Mouse (Mus musculus) cerebellum, postnatal 36 days (tissue): ENCODE results near the gene Hs2st1.
"Not testable (repeated sequence)": the region's sequence is repeated elsewhere in the genome, so short reads cannot be mapped to it uniquely, and the experiment has no call there.

Experiments used
- DNase-seq, 2 experiments: peaks; one replicate each; pipeline ENCODE4 v3.0.0; 2021 to 2022; ENCODE audit warnings: mixed read lengths in 2 of 2

The Hs2st1 gene

GRCm38 (mm10) chr3:144570047-144570815, at the start of gene Hs2st1, which contains the start of gene Selenof:
TSS of gene Hs2st1 (minus strand) at chr3:144570181.
TSS of gene Selenof (plus strand) at chr3:144570304.
- DNase-seq = peak; percentile 96 to 97

DNA sequence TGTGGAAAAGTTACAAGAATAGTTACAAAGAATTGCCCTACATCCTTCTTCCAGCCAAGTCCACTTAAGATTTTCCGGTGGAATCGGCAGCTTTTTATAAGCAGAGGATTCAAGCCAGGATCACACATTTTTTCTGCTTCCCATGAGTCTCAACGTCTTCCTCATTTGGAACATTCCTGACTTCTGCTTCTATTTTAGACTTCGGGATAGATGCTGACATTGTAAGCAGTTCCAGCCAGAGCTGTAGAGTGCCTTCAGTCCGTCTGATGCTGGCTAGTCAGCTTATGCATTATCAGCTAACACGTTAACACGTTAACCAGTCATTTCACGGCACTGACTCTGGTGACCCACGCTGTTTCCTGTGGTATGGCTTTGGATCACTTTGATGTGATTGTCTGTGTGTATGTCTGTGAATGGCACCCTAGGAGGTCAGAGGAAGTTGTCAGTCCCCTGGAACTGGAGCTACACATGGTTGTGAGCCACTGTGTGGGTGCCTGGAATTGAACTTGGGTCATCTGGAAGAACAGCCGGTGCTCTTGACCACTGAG, 47.7 kb upstream of the Hs2st1 start:
- DNase-seq = no peak

GRCm38 (mm10) chr3:144616654-144617425, 46.9 kb upstream of the Hs2st1 start:
- DNase-seq = peak; percentile 78 to 80

GRCm38 (mm10) chr3:144615459-144615858, 45.5 kb upstream of the Hs2st1 start:
- no peak for DNase-seq

DNA sequence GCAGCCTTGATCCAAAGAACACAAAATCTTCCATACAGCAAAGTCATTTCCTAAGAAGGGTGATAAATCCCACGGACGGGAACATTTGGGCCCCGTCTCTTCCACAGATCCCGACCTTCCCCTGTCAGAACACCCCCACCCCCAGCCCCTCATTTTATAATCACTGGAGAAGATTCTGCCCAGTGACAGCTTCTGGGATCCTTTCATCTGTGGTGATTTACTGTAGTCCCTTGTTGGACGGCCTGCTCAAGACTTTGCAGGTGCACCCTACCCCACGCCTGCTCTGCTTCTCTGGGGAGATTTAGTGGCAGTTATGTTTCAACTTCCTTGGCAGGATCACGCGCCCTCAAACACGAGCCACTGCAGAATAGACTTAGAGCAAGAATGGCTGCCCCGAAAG, 44.7 kb upstream of the Hs2st1 start:
- DNase-seq = no peak

DNA sequence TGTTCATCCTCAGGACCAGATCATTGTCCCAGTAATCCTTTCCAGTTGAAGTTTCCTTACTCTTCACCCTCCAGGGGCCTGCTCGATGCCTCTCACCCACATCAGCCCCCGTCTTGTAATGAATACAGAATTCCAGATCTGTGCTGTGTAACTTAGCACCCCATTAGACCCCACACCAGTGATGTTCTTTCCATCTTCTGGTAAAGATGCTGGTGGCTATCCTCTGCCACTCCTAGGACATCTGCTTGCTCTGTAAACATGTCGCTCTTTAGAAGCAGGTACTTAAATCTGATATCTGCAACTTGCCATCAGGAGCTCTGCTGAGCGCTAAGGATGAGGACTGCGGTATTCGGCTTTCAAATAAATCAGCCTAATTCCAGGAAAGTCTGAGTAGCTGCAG, 44.3 kb upstream of the Hs2st1 start:
- no peak for DNase-seq

DNA sequence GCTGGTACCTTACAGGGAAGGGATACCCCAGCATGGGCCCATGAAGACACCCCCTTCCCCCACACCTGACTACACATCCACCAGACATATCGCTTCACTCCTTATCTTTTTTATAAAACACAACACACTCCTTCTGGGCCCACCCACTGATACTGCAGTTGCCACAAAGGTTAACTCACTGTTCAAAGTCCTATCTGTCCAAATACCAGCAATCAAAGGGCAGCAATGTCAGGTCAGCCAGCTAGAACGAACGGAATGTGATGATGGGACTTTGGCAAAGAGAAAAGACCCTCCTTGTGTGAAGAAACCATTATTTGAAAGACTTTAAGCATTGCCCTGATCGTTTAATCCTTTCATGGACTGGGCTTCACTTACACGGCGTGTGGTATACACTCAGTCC, 42.4 kb upstream of the Hs2st1 start:
- no peak for DNase-seq

DNA sequence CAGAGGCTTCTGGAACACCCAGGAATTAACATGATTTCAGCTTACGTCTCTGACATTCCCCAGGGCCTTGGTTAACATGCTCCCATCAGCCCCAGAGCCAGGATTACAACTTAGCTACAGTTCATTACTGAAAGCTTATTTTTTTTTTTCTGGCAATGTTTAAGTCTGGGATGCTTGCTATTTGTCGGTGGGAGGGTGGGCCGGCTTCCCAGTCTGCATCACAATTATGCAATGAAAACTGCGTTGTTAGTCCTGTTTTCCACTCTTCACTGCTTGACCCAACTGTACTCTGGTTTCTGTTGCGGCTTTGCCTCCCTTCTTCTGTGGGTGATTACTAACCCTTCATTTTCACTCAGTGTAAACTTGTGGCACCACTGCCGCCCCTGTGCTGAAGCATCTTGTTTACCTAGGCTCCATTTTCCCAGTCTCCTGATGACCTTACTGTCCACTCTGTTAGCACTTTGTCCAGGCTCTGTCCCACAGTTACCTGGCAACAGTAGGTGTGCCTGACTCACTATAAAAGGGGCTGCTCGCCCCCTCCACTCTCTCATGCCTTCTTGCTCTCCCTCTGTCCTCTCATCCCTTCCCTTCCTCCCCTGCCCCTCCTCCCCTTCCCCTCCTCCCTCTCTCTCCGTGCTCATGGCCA, 41.8 kb upstream of the Hs2st1 start:
- no peak for DNase-seq

DNA sequence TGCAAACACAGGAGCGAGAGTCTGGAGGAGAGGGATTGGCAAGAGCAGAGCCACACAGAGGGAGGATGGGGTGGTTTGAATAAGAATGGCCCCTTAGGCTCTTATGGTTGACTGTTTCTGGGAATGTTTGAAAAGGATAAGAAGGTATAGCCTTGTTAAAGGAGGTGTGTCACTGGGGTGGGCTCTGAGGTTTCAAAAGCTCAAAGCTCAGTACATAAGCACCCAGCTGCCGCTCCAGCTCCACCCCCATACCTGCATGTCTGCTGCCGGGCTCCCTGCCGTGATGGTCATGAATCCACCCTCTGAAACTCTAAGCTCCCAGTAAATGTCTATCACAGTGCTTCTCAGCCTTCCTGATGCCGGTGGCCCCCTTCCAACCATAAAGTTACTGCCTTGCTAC, 40.8 kb upstream of the Hs2st1 start:
- DNase-seq = no peak

DNA sequence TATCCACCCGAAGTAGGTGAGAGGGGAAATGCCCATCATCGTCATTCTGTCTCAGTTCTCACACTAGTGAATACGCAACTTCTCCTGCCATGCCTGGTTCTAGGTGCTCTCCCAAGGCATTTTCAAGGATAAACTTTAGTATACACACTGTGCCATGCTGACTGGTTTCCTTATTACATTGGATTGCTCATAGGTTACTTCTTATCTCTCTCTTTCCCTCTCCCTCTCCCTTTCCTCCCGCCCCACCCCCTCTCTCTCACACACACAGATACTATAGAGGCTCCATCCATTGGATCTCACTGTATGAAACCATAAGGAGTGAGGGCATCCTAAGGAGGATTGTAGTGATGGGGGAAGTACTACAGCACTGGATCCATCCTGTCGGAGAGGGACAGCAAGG, 38.1 kb upstream of the Hs2st1 start:
- DNase-seq = no peak

DNA sequence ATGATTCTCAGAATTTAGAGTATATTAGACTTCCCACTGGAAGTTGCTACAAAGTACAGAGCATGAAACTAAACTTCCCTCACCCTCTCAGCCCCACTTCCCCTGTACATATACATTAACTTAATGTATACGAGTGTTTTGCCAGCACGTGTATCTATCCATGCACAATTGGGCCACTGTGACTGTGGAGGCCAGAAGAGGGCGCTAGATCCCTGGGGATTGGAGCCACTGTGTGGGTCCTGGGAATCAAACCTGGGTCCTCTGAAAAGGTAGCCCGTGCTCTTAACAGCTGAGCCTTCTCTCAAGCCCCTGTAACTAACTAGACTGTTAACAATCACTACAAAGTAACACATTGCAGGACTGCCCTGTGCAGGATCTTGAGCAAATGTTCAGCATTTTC, 36.5 kb upstream of the Hs2st1 start:
- no peak for DNase-seq

- not testable (repeated sequence) for DNase-seq
Observed at GRCm38 (mm10) chr3:144605811-144606210, 35.8 kb upstream of the Hs2st1 start.

- no peak for DNase-seq
Observed at GRCm38 (mm10) chr3:144604205-144604604, 34.2 kb upstream of the Hs2st1 start.

DNA sequence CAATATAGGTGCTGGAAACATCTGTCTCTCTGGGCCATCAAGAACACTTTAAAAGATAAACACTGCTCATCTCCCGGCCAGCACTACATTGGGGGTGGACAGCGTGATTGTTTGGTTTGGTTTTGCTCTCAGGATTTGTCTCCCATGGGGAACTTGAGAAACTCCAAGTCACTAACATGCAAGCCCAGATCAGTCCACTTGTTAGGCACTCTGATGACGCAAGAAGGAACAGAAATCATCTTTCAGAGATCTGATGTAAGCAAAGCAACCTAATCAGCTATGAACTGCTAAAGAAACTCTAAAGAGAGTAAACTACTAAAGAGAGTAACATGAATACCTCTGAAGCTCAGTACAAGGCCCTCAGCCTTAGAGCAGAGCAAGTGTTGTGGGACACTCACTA, 33.6 kb upstream of the Hs2st1 start:
- DNase-seq = no peak

- DNase-seq = no peak
Observed at GRCm38 (mm10) chr3:144602819-144603218, 32.8 kb upstream of the Hs2st1 start.

DNA sequence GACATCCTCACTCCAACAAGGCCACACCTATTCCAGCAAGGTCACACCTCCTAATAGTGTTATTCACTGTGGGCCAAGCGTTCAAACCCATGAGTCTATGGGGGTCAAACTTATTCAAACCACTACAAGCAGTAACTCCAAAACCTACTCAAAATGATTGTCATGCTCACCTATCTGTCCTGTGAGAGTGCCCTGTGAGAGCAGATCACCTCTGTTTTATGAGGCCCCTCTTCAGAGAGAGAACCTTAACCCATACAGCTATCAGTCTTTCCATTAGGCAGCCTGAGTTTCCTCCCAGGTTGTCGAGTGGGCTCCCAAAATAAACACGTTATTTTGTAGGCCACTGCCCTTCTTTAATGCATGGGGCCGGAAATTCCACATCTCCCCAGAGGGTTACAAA, 32.4 kb upstream of the Hs2st1 start:
- no peak for DNase-seq

- no peak for DNase-seq
Observed at GRCm38 (mm10) chr3:144597790-144598467, 27.9 kb upstream of the Hs2st1 start.

DNA sequence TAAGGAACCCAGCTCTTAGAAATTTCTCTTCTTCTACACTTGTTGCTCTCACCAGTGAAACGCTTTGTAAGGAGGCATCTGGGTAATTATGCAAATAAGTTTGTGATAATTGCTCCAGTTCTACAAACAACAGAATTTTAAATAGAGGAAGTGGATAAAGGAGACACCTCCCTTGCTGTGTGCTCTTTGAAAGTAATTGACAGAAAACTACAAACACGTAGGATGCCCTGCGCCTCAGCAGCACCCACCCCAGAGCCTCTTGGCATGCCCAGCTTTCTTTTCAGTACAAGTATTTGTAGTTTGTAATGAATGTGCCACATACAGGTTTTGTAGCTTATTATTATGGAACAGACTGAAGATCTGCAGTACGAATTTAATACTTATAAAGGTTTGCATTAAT, 27.1 kb upstream of the Hs2st1 start:
- no peak for DNase-seq

DNA sequence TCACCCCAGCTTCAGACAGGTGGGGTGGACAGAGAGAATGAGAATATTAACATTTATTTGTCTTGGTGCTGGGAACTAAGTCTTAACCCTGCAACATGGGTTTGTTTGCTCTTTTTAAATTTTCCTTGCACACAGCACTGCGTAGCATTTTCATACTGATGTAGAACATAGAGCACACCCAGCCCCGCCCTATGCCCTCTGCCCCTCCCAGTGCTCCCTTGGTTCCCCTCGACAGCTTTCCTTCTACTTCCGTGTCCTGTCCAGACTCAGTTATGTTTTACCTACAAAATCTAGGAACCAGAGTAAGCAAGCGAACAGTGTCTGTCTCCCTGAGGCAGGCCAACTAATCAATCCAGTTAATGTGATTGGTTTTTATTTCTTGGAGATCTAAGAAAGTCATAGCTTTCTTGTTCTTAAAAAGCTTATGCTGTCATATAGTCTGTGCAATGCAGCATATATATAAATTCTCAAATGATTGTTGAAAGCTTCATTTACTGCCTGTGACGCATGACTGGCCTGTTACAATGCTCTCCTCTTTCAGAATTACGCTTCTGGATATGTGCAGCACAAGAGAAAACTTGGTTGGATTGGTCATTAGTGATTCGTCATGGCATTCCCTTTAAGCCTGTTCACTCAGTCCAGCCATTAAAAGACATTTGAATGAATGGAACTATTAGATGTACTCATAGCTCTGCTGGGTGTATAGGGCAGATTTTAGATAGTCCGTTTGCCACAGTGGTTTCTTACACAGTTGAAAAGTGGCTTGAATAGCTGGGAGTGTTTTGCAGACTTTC, 23.2 kb upstream of the Hs2st1 start:
- DNase-seq = no peak

- DNase-seq = no peak
Observed at GRCm38 (mm10) chr3:144589189-144589890, 19.4 kb upstream of the Hs2st1 start.

- no peak for DNase-seq
Observed at GRCm38 (mm10) chr3:144586731-144587130, 16.8 kb upstream of the Hs2st1 start.
